Mouse (Mus musculus): Measurements from ENCODE around the gene Tex48. TPM values are rescaled to one million over a fixed set of nuclear protein-coding genes. Genes with fewer than 3 reads are reported as not detected.

The Tex48 gene
- polyA plus RNA-seq, 1 experiment from 2014 or later = not detected

Other genes with a start within 250 kb of the Tex48 start
- gene Akna, start 219.1 kb downstream of the Tex48 start, polyA plus RNA-seq (2014; fragmentation: Nextera tagmentation; extraction: Ambion mirVana) = 18.8 and 21.0 TPM in 2 replicates
- gene Whrn, start 126.4 kb downstream of the Tex48 start, polyA plus RNA-seq (2014; fragmentation: Nextera tagmentation; extraction: Ambion mirVana) = 10.7 and 11.0 TPM in 2 replicates
- 298 and 308 TPM in 2 replicates for gene Atp6v1g1, start 77.7 kb downstream of the Tex48 start, polyA plus RNA-seq (2014; fragmentation: Nextera tagmentation; extraction: Ambion mirVana)
- 6.0 and 8.1 TPM in 2 replicates for gene Tmem268, start 63.6 kb downstream of the Tex48 start, polyA plus RNA-seq (2014; fragmentation: Nextera tagmentation; extraction: Ambion mirVana)
- gene Gm11213, start 17.2 kb downstream of the Tex48 start, polyA plus RNA-seq (2014; fragmentation: Nextera tagmentation; extraction: Ambion mirVana) = not detected in 2 replicates
- not detected in 2 replicates for gene Gm11214, start 41.0 kb upstream of the Tex48 start, polyA plus RNA-seq (2014; fragmentation: Nextera tagmentation; extraction: Ambion mirVana)
- not detected in 2 replicates for gene Tnfsf15, start 122.7 kb upstream of the Tex48 start, polyA plus RNA-seq (2014; fragmentation: Nextera tagmentation; extraction: Ambion mirVana)
- gene Tnfsf8, start 238.9 kb upstream of the Tex48 start, polyA plus RNA-seq (2014; fragmentation: Nextera tagmentation; extraction: Ambion mirVana) = not detected in 2 replicates